Mouse (Mus musculus) liver, embryonic 11.5 days (tissue): Measurements from ENCODE around the gene Asap2. TPM values are rescaled to one million over a fixed set of nuclear protein-coding genes. Genes with fewer than 3 reads are reported as not detected.

Experiments used
- ATAC-seq: fragments of 200-750 bp; cut with Nextera tagmentation; replicated peaks from 2 replicates; pipeline ENCODE4 v1.8.0; 2017; ENCODE audit warnings: moderate number of reproducible peaks, mild to moderate bottlenecking, moderate TSS enrichment, moderate library complexity; ENCODE audit not compliant: low FRiP score
- DNase-seq: peaks from one replicate; pipeline ENCODE4 v3.0.0-alpha.2; 2017; ENCODE audit warnings: low spot score
- H3K27ac ChIP-seq: fragments of 300-500 bp; sonication (generic); 2 replicates; pipeline ENCODE4 v1.5.1; 2014; ENCODE audit warnings: mild to moderate bottlenecking, low read depth, low read length, control low read depth
- H3K27me3 ChIP-seq: fragments of 300-500 bp; sonication (generic); replicated peaks from 2 replicates; pipeline ENCODE4 v1.6.1; 2014; ENCODE audit warnings: low read length, mixed read lengths; ENCODE audit not compliant: control insufficient read depth, insufficient read depth
- H3K36me3 ChIP-seq: fragments of 300-500 bp; sonication (generic); 2 replicates; pipeline ENCODE4 v1.6.1; 2014; ENCODE audit warnings: mild to moderate bottlenecking, low read length, moderate library complexity, mixed read lengths; ENCODE audit not compliant: control insufficient read depth, insufficient read depth
- H3K4me1 ChIP-seq: fragments of 300-500 bp; sonication (generic); replicated peaks from 2 replicates; pipeline ENCODE4 v1.6.1; 2014; ENCODE audit warnings: low read length, mixed read lengths; ENCODE audit not compliant: control insufficient read depth, insufficient read depth
- H3K4me2 ChIP-seq: fragments of 300-500 bp; sonication (generic); 2 replicates; pipeline ENCODE4 v1.6.1; 2014; ENCODE audit warnings: mild to moderate bottlenecking, control low read depth, moderate library complexity
- H3K4me3 ChIP-seq: fragments of 300-500 bp; sonication (generic); 2 replicates; pipeline ENCODE4 v1.5.1; 2014; ENCODE audit warnings: low read depth, low read length, control low read depth
- H3K9ac ChIP-seq: fragments of 300-500 bp; sonication (generic); 2 replicates; pipeline ENCODE4 v1.6.1; 2014; ENCODE audit warnings: low read depth, low read length, control low read depth
- H3K9me3 ChIP-seq: fragments of 300-500 bp; sonication (generic); 2 replicates; pipeline ENCODE4 v1.6.1; 2016; ENCODE audit warnings: low read length, inconsistent platforms, mixed read lengths; ENCODE audit not compliant: control insufficient read depth
- WGBS: fragments of 180-500 bp; shearing (Covaris S2); extraction: QIAGEN DNeasy Blood & Tissue Kit; methylation state at CpG from one replicate; pipeline ENCODE4 v1.1.7; 2014; 5-methylcytosine and 5-hydroxymethylcytosine counted together
- polyA plus RNA-seq: library from polyadenylated mRNA; unstranded; fragments of >200 nt; fragmentation: Nextera tagmentation; extraction: Ambion mirVana; gene quantifications from 2 replicates; pipeline ENCODE4 v1.2.1, GENCODE M21; 2014

Asap2 gene
- polyA plus RNA-seq, 1 experiment from 2014 or later: 5.9 TPM

GRCm38 (mm10) chr12:21286243-21286622 is 296.0 kb downstream of the Asap2 start, which contains the start of gene Itgb1bp1:
Gene Itgb1bp1, minus strand, starts transcription at chr12:21286284.
- WGBS: 0% methylated on average over 28 of the region's 28 CpGs
- H3K36me3 ChIP-seq: peaks cover 3% of the 10 kb centered on the region; the same call in 1 of the 2 replicates

GRCm38 (mm10) chr12:21286712-21287650 is 296.7 kb downstream of the Asap2 start:
- Histone ChIP-seq H3K4me2 (peak overlapping the region; percentile 80), H3K27me3 (no peaks in the 10 kb centered on the region), H3K9me3 (no peaks in the 10 kb centered on the region), H3K4me1 (peaks cover 9% of the 10 kb centered on the region; the same call in 1 of the 2 replicates), H3K27ac (peak overlapping the region; percentile 82), H3K4me3 (peak overlapping the region; percentile 83), H3K36me3 (peaks cover 9% of the 10 kb centered on the region), H3K9ac (peak overlapping the region; percentile 84)
- DNase-seq: no peak
- no peak for ATAC-seq
- WGBS: 23% methylated on average over 18 of the region's 18 CpGs

More at GRCm38 (mm10) chr12:21286243-21286622, 296.0 kb downstream of the Asap2 start, which contains the start of gene Itgb1bp1:
- ATAC-seq (peak; percentile 91), DNase-seq (peak; percentile 96)
- peak within 1 kb of the TSS; percentile 82 for H3K27ac ChIP-seq
- peak within 1 kb of the TSS; percentile 84 for H3K9ac ChIP-seq
- H3K4me1 ChIP-seq: peaks cover 9% of the 10 kb centered on the region; the same call in 1 of the 2 replicates
- H3K4me3 ChIP-seq: peak within 1 kb of the TSS; percentile 83
- H3K4me2 ChIP-seq: peak within 1 kb of the TSS; percentile 84
- H3K9me3 ChIP-seq: no peaks in the 10 kb centered on the region
- H3K27me3 ChIP-seq: no peaks in the 10 kb centered on the region

GRCm38 (mm10) chr12:21288716-21289395 is 298.6 kb downstream of the Asap2 start:
- H3K9me3 ChIP-seq: no peaks in the 10 kb centered on the region
- ATAC-seq (no peak), DNase-seq (no peak)
- H3K4me1 ChIP-seq: peaks cover 9% of the 10 kb centered on the region; the same call in 1 of the 2 replicates
- no peak overlapping the region for H3K9ac ChIP-seq
- 91% methylated on average over 3 of the region's 3 CpGs for WGBS
- H3K27ac ChIP-seq: no peak overlapping the region
- H3K27me3 ChIP-seq: no peaks in the 10 kb centered on the region
- H3K36me3 ChIP-seq: peaks cover 16% of the 10 kb centered on the region
- H3K4me2 ChIP-seq: no peak overlapping the region
- H3K4me3 ChIP-seq: no peak overlapping the region

GRCm38 (mm10) chr12:21289651-21290050 is 299.4 kb downstream of the Asap2 start:
- DNase-seq: no peak
- H3K36me3 ChIP-seq: peaks cover 21% of the 10 kb centered on the region

GRCm38 (mm10) chr12:21298856-21299255 is 308.6 kb downstream of the Asap2 start:
- no peaks in the 10 kb centered on the region; the same call in 1 of the 2 replicates for H3K4me1 ChIP-seq
- H3K27me3 ChIP-seq: no peaks in the 10 kb centered on the region
- H3K36me3 ChIP-seq: peaks cover 56% of the 10 kb centered on the region
- DNase-seq (no peak), ATAC-seq (no peak)
- H3K27ac ChIP-seq: no peak overlapping the region
- no peak overlapping the region for H3K4me2 ChIP-seq
- H3K9me3 ChIP-seq: no peaks in the 10 kb centered on the region
- H3K4me3 ChIP-seq: no peak overlapping the region
- WGBS: 91% methylated on average over 11 of the region's 11 CpGs
- H3K9ac ChIP-seq: no peak overlapping the region

More at GRCm38 (mm10) chr12:21289651-21290050, 299.4 kb downstream of the Asap2 start:
- no peak overlapping the region for H3K4me3 ChIP-seq
- H3K9me3 ChIP-seq: no peaks in the 10 kb centered on the region
- no peak overlapping the region for H3K4me2 ChIP-seq
- H3K4me1 ChIP-seq: peaks cover 9% of the 10 kb centered on the region; the same call in 1 of the 2 replicates
- no peaks in the 10 kb centered on the region for H3K27me3 ChIP-seq
- H3K9ac ChIP-seq: no peak overlapping the region
- no peak overlapping the region for H3K27ac ChIP-seq
- 79% methylated on average over 6 of the region's 6 CpGs for WGBS
- no peak for ATAC-seq

- no peak; the same call in 1 of the 2 replicates for ATAC-seq
- H3K36me3 ChIP-seq: peaks cover 57% of the 10 kb centered on the region
- DNase-seq: no peak
- H3K4me1 ChIP-seq: no peaks in the 10 kb centered on the region; the same call in 1 of the 2 replicates
- no peak overlapping the region for H3K4me3 ChIP-seq
- no peak overlapping the region for H3K27ac ChIP-seq
- H3K4me2 ChIP-seq: no peak overlapping the region
- H3K9ac ChIP-seq: no peak overlapping the region
- H3K9me3 ChIP-seq: no peaks in the 10 kb centered on the region
- WGBS: 79% methylated on average over 7 of the region's 7 CpGs
- no peaks in the 10 kb centered on the region for H3K27me3 ChIP-seq
These were observed 311.1 kb downstream of the Asap2 start for GRCm38 (mm10) chr12:21301324-21301723.

- ATAC-seq (no peak), DNase-seq (no peak)
- Histone ChIP-seq H3K4me1 (no peaks in the 10 kb centered on the region; the same call in 1 of the 2 replicates), H3K27ac (peak overlapping the region; percentile 41; the same call in 1 of the 2 replicates), H3K27me3 (no peaks in the 10 kb centered on the region), H3K9me3 (no peaks in the 10 kb centered on the region), H3K36me3 (peaks cover 60% of the 10 kb centered on the region), H3K4me3 (no peak overlapping the region), H3K9ac (no peak overlapping the region), H3K4me2 (no peak overlapping the region)
- WGBS: 81% methylated on average over 8 of the region's 8 CpGs
These were observed 311.7 kb downstream of the Asap2 start for GRCm38 (mm10) chr12:21301932-21302331.

GRCm38 (mm10) chr12:21302361-21302783 is 312.1 kb downstream of the Asap2 start:
- ATAC-seq: peak; percentile 71
- Histone ChIP-seq H3K9ac (no peak overlapping the region), H3K36me3 (peaks cover 59% of the 10 kb centered on the region), H3K27ac (no peak overlapping the region), H3K4me1 (no peaks in the 10 kb centered on the region; the same call in 1 of the 2 replicates), H3K4me2 (no peak overlapping the region), H3K9me3 (no peaks in the 10 kb centered on the region), H3K27me3 (no peaks in the 10 kb centered on the region), H3K4me3 (no peak overlapping the region)
- WGBS: 49% methylated on average over 5 of the region's 5 CpGs
- DNase-seq: no peak
